Mouse (Mus musculus) lung, postnatal 10 days (tissue): Measurements from ENCODE around the gene Mea1.
A peak's percentile ranks its signal among the peaks of the same experiment; 100 is the strongest.

Source experiments
- DNase-seq: peaks from one replicate; pipeline ENCODE4 v3.0.0; 2021

The Mea1 gene

GRCm38 (mm10) chr17:46706375-46707089, 27.9 kb downstream of the Mea1 start:
- DNase-seq: peak; percentile 38

GRCm38 (mm10) chr17:46710959-46711597, 32.5 kb downstream of the Mea1 start, which contains the start of gene Pex6:
Pex6 (plus strand) TSS chr17:46711463.
- peak; percentile 97 for DNase-seq

DNA sequence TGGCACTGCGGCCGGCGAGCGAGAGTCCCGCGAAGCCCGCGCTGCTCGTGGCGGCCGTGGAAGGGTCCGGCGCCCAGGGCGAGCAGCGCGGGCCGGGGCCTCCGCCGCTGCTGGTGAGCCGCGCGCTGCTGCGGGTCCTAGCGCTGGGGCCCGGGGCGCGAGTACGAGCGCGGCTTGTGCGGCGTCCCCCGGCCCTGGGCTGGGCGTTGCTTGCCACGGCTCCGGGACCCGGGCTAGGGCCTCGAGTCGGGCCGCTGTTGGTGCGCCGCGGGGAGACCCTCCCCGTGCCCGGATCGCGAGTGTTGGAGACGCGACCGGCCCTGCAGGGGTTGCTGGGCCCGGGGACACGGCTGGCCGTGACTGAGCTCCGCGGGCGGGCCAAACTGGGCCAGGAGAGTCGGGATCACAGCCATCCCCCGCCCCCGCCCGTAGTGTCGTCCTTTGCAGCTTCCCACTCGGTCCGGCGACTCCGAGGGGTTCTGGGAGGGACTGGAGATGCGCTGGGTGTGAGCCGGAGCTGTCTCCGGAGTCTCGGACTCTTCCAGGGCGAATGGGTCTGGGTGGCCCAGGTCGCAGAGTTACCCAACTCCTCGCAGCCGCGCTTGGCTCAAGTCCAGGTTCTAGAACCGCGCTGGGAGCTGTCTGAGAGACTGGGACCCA, 33.1 kb downstream of the Mea1 start:
- peak; percentile 65 for DNase-seq

DNA sequence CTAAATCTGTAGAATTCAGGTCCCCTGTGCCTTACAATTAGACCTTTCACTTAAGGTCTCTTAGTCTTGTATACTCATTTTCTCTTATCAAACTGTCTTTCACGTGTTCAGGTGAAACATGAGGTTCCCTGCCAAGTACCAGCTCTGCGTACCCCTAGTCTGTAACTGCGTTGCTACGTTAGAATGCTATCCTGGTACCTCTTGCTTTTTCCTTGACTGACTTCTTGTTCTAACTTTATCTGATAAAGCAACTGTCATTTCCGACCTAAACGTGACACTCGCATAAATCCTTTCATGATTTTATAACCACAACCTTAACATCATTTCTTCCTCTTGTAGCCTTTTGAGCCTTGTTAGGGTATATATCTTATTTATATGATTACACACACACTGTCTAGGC, 33.8 kb downstream of the Mea1 start:
- no peak for DNase-seq

DNA sequence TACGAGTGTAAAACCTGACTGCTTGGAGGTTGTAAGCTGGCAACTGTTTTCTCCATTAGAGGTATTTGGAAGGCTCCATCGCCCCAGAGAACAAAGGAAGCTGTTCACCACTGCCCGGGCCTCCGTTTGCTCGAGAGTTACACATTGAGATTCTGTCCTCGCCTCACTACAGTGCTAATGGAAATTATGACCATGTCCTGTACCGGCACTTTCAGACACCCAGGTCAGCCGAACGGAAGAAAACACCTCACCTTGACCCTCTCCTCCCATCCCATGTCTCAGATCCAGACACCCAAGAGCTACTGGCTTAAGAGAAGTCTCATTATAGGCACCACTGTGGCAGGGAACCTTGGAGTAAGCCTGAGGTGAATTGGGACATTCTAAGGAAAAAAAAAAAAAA, 35.3 kb downstream of the Mea1 start:
- no peak for DNase-seq

GRCm38 (mm10) chr17:46714756-46715481, 36.3 kb downstream of the Mea1 start:
- DNase-seq: no peak

- DNase-seq: no peak
Observed at GRCm38 (mm10) chr17:46721077-46721476, 42.5 kb downstream of the Mea1 start.

DNA sequence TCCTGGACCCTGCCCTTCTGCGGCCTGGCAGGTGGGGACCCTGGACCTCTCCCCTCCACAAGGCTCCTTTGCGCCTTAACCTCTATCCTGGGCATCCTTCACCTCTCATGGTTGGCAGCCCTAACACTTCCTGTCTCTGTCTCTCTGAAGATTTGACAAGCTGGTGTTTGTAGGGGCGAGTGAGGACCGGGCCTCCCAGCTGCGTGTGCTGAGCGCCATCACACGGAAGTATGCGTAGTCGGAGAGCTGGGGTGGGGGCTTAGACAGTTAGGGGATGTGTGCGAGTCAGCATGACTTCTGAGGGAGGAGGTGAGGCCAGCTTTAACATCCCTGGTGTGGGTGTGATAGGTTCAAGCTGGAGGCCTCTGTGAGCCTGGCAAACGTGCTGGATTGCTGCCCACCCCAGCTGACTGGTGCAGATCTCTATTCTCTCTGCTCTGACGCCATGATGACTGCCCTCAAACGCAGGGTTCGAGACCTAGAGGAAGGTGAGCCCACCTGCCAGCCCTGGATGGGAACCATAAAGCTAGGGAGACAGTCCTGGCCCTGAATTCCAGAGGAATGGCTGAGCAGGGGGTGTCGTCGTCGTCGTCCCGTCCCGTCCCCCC, 46.0 kb downstream of the Mea1 start:
- no peak for DNase-seq

DNA sequence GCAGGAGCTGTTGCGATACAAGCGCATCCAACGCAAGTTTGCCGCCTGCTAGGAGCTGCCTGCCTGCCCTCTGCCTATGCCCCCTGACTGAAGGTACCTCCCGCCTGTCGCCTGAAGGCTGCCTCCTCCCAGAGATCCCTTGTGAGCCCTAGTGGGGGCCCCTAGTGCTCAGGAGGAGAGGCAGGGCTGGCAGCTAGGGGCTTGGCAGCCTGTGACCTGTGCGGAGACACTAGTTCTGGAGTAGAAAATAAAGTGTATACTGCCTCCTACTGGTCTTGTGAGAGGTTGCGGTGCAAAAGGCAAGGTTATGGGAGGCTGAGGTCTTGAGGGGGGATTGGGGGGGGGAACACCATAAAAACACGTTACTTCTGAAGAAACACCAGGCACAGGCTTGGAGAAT, 46.7 kb downstream of the Mea1 start:
- DNase-seq: peak; percentile 64

GRCm38 (mm10) chr17:46725731-46726645, 47.4 kb downstream of the Mea1 start:
- DNase-seq: no peak

DNA sequence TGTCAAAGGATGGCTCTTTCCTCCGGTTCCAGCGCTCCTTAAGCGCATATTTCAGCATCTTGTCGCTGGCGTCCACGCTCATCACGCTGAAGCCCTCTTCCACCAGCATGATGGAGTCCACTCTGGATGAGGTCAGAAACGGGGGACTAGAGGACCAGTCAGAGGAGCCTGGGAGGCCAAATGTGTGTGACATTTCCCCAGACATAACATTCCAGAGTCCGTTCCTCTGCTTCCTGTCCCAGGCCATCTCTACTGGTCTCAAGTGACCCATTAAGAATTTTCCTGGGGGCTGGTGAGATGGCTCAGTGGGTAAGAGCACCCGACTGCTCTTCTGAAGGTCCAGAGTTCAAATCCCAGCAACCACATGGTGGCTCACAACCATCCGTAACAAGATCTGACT, 48.7 kb downstream of the Mea1 start:
- no peak for DNase-seq

GRCm38 (mm10) chr17:46728021-46728420, 49.4 kb downstream of the Mea1 start:
- DNase-seq: peak; percentile 46

- DNase-seq: no peak
Observed at GRCm38 (mm10) chr17:46728496-46728895, 49.9 kb downstream of the Mea1 start.

- peak; percentile 59 for DNase-seq
Observed at GRCm38 (mm10) chr17:46728904-46729318, 50.3 kb downstream of the Mea1 start, which contains the start of gene Gnmt. Gnmt (minus strand) TSS chr17:46729168.
